Mouse (Mus musculus) 3T3-L1 (cell line): Measurements from ENCODE around the gene Lgals1.

ENCODE experiments used
- DNase-seq: peaks from one replicate; pipeline ENCODE4 v3.0.0-alpha.2; 2015; ENCODE audit warnings: low read depth, low spot score

Lgals1 gene

DNA sequence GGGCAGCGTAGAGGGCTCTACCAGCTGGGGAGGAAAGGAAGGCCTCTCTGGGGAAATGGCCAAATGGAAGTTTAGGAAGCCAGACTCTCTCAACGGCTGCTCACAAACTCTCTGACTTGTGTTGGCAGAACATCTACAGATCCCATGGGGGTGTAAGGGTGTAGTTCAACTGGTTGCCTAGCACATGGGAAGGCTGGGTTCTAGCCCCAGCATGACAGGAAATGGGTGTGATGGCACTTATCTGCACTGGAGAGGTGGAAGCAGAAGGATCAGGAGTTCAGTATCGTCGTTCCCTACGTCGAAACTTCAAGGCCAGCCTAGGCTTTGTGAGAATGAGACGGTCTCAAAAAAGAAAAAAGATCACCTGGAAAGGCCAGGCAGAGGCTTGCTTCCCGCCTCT lies 17.5 kb upstream of the Lgals1 start:
- no peak for DNase-seq

DNA sequence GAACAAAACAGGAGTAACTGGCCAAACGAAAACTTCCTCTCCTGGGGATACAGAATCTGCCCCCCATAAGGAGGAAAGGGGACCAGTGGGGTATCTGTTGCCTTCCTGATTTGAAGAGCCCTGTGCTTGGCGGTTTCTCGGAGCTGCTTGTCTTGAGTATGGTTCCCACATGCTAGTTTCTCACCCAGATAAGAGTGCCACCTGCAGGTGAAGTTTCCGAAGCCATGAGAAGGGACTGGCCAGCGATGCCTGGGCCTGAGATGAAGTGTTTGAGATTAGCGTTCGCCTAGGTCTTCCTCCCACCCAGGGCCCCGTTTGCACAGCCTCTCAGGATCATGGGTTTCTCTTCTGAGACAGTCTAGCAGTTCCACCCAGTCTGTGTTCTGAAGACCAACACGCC lies 14.5 kb upstream of the Lgals1 start:
- peak; percentile 63 for DNase-seq

DNA sequence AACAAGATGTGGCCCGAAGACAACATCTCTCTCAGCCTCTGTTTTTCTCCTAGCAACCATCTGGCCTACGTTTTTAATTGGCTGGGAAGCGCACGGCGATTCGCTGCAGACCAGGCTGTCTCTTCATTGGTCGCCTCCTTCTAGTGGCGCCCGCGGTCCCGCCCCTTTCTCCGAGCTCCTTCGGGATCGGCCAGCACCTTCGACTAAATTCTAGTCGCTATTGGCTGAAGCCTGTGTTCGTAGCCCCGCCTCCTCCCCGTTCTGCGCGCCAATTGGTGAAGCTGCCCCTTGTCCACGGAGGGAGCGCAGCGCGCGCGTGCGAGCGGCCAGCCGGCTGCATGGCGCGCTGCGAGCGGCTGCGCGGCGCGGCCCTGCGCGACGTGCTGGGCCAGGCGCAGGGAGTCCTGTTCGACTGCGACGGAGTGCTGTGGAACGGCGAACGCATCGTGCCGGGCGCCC lies 12.9 kb upstream of the Lgals1 start, which contains the start of gene Pdxp:
Pdxp (plus strand) TSS at position 288 of the 459 bp plus-strand sequence.
- peak; percentile 99 for DNase-seq

DNA sequence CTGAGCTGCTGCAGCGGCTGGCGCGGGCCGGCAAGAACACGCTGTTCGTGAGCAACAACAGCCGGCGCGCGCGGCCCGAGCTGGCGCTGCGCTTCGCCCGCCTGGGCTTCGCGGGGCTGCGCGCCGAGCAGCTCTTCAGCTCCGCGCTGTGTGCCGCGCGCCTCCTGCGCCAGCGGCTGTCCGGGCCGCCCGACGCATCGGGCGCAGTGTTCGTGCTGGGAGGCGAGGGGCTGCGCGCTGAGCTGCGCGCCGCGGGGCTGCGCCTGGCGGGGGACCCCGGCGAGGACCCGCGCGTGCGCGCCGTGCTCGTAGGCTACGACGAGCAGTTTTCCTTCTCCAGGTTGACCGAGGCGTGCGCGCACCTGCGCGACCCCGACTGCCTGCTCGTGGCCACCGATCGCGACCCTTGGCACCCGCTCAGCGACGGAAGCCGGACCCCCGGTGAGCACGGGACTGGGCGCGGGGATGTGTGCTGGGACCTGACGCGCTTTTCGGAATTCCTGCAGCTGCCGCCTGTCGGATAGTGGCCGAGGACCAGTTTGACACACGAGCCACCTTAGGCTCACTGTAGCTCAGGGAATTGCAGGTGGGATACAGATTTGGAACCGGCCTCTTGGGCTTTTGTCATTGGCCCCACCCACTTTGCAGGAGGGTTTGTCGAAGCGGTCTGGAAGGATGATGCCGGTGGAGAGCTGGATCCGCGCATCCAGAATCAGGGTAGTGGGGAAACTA lies 12.3 kb upstream of the Lgals1 start:
- DNase-seq = peak; percentile 30

DNA sequence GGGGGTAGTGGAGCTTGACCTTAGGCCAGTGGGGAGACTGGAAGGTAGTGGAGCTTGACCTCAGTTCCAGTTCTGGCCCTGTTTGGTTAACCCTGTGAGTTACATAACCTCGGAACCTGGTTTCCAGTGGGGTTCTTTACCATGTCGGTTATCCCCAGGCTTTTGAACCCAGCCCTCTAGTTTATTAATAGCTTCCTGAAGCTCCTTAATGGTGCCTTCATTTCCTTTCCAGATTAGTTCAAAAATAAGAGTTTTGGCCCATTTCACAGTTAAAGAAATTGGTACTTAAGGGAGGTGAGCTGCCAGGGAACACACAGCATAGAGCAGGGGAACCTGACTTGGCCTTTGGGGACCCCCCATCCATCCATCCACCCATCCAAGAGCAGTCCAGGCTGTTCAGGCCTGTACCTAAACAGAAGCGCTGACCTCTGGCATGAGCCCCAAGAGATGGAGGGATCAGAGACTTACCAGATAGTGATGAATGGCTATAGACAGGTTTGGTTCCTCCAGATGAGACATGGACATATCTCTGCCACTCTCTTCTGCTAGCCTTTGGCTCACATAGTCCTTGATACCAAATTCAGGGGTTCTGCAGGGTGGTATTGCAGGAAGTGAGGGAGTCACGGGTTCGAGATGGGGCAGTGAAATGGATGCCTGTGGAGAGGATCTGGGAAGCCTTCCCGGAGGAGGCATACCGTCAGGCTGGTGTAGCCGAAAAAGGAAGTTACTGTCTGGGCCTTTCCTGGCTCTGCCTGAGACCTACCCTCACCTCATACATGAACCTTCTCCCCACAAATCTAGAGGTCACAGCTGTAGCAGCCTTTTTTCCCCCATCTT lies 11.5 kb upstream of the Lgals1 start:
- no peak for DNase-seq

DNA sequence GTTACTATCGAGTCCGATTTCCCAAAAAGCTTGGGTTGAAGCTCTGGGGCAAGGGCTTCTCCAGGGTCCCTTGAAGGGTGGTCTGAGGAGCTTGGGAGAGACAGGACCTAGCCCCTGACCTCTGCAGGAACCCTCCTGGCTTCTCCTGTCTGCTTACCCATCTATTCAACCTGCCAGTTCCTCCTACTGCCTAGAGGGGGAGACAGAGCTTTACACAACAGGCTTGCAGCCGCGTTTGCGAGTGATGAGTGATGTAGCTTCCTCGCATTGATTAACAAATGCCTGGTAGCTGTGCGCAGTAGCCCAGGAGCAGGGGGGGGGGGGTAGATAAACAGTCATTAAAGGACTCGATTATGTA lies 10.9 kb upstream of the Lgals1 start:
- peak; percentile 87 for DNase-seq

DNA sequence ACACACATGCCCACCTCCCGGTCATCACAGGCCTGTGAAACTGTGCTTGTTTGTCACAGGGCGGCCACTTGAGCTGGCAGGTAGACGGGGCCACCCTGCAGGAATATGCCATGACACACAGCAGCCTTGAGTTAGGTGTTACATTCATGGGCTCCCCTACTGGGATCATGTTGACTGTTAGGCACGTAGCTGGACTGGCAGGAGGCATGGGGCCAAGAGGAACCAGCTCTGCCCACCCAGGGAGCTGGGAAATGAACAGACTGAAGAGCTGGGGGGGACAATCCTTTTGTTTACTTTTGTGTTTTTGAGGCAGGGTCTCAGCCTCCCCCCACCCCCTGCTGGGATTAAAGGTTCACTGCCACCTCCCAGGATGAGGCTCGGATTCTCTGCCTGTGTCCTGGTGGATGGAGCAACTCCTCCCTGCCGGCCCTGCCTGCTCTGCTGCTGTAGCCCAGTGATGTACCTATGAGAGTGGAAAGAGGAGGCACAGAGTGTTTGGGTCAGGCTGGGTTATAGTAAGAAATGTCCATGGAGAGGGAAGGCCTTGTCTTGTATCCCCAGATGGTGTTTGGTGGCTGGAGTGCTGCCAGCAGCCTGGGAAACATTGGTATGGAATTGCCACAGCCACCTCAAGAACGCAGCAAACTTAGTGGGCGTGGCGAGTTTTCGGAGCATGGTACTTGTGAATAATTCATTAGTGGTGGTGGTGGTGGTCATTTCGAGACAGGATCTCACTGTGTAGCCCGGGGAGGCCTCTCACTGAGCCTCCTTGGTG lies 10.3 kb upstream of the Lgals1 start:
- peak; percentile 27 for DNase-seq

DNA sequence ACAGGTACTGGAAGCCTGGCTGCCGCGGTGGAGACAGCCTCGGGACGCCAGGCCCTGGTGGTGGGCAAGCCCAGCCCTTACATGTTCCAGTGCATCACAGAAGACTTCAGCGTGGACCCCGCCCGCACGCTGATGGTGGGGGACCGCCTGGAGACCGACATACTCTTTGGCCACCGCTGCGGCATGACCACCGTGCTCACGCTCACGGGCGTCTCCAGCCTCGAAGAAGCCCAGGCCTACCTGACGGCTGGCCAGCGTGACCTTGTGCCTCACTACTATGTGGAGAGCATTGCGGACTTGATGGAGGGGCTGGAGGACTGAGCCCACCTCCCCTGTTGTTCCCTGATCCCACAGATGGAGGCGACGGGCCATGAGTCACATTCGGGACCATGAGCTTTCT lies 8.4 kb upstream of the Lgals1 start:
- DNase-seq = no peak

DNA sequence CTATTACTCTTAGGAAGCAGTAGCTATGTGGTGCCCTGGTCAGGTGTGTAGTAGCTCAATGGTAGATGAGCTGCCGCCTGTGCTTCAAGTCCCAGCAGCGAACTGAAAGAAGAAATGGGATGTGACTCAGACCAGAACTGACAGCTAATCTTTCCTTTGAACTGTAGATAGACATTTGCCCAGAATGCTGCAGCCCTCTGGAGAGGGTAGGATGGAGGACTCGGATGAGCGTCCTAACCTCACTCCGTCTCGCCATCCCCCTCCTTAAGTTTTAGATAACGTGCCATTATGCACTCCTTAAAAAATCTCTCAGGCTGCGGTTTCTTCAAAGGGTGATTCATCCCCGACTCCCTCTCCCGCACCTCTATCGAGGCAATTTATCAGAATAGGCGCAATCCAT lies 6.6 kb upstream of the Lgals1 start:
- no peak for DNase-seq

DNA sequence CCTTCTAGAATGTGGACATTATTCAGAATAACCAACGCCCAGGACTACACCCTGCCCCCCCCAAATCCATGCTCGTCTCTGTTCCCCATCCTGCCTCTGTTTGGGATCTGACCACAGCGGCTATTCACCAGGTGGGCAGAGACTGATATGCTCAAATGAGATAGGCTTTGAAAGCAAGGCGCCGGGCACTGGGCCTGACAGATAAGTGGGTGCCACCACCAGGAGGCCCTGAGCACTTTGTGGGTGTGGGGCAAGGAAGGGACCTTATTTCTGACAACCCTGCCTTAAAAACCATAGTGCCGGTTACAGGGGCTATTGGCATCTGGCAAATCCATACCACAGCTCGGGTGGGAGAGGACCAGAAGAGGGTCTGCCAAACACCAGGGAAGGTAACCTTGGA lies 3.8 kb upstream of the Lgals1 start:
- no peak for DNase-seq

DNA sequence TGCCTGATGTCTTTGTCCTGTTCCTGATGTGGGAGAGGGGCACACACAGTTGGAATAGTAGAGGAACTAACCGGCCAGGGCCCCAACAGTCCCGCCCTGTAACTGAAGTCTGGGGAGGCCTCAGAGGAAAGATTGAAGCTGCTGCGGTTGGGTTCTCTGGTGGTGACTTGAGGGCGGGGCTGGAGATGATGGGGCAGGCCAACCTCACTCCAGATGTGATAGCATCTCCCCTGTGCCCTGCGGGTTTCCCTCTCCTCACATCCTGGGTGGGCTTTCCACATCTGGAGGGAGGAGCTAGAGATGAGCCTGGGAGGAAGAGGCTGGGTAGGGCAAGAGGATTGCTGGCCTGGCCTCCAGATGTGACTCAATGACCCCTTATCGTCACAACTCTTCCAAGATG lies 2.9 kb upstream of the Lgals1 start:
- no peak for DNase-seq

DNA sequence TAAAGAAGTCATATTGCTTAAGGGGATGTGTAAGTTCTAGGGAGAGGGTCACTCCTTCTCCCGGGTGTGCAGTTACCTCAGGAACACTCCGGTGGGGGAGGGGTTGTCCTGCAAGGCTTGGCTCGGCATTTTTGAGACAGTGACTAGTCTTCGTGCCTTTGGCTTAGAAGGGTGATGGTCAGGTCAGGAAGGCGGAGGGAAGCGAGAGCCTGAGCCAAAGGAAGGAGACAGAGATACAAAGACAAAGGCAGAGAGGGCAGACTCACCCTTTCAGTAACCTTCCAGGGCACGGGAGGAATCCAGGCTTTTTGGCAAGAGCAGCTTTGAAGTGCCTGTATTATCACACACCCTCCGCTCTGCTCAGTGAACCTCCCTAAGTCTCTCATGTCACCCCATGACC lies 1.4 kb upstream of the Lgals1 start:
- peak; percentile 66 for DNase-seq

DNA sequence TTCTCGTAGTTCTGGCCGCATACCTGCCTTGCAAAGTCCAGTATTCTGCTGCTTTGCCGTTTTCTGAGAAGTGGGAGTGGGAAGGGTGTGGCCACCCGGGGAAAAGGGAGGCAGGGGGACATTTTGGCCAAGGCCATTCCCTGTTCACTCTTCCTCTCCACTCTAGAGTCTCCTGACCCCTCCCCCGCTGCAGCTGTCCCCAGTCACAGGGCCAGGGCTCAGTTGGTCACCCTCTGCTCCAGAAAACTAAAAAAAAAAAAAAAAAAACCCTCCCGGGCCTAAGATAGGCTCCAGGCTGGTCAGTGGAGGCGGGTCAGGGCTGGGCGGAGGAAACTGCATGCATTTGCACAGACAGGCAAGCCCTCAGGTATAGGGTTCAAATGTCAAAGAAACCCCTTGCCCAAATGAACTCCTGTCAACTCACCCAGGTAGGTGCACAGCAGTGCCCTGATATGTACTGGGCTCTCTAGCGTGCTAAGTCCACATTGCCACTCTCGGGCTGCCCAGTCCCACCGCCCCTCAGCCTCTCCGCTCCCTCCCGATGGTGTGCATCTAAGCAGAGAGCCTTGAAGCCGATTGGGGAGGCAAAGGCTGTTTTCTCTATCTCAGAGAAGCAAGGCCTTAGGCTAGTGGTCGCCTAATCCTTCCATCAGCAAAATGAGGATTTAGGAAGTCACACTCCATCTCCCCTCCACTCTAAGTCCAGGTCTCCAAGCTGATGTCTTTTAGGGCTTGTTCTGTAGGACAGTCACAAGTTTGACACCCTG lies 679 bp downstream of the Lgals1 start:
- peak; percentile 40 for DNase-seq

DNA sequence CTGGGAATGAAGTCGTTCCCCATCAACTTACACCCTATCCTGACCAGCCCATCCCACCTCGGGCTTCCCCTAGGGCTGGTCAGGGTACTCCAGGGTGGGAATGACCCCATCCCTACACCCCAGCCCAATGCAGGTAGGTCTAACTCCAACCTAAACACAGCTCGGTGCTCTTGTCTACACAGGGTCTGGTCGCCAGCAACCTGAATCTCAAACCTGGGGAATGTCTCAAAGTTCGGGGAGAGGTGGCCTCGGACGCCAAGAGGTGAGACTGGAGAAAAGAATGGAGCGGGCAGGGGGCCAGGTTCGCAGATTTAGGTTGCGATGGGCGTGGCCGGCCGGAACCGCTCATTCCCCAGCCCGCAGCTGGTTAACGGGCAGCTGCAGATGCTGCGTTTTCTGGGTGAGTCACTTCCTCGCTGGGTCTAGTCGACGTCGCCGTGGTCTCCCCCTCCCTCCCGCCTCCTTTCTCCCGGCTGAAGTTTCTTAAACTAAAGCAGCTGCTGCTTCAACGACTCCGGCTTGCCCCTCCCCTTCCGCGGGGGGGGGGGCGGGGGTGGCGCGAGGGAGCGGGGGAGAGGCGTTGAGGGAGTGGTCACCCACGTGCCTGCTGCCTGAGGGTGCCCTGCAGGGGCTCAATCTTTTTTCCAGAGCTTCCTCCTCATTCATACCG lies 1.4 kb downstream of the Lgals1 start:
- peak; percentile 97 for DNase-seq

DNA sequence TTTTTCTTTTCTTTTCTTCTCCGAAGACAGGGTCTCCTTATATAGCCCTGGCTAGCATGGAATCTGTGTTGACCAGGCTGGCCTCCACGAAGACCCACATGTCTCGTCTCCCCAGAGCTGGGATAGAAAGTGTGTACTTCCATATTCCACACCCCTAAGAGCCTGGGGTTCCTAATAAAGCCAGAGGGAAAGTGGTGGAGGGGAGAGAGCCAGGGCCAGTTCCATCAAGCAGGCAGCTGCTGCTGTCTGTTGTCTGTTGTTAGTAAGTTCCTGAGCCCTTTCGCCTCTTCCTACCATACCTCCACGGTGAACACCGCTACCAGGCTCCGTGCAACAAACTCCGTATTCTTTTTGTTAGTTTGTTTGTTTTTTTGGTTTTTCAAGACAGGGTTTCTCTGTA lies 2.0 kb downstream of the Lgals1 start:
- DNase-seq = no peak

DNA sequence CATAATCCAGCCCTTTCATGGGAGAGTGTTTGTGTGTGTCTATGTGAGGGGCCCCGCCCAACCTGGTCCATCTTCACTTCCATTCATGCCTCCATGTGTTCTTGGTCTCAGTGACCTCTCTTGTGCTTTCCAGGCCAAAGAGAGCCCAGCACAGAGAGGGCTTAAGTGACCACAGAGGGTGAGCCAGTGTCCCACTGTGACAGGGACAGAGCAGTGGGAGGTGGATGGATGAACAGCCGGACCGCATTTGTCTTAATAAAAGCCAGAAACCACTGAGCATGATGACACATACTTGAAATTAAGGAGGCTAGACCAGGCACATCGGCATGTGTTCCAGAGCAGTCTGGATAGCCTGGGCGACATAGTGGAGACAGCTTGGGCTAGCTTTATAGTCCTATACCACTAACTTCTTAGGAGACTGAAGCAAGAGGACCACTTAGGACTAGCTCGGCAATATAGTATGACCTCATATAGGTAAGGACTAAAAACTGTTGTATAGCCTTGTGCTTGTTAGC lies 3.7 kb downstream of the Lgals1 start:
- peak; percentile 61 for DNase-seq

DNA sequence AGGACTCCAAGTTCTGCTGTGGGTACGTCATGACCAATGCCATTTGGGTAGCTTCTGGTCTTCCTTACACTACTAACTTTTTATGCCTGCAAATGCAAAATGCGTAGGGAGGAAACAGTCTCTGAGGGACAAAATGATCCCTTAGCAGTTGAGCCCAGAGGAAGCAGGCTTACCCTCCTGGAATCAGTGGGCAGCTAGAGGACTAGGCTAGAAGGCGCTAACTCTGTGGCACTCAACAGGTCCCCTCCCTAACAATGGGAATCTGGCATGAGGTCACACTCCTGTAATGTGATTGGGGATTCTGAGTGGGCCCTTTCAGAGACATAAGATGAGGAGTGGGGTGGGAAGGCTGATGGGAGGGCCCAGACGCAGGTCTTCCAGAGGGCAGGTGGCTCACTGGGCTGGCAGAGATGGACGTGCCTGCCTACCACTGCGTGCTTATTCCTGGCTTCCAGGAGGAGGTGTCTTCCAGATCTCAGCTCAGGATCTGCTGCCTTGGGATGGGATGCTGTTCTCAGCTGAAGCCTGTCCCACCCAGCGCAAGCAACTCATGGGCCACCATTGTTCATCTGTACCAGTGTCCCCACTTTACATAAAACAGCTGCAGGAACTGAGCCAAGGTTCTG lies 4.4 kb downstream of the Lgals1 start:
- peak; percentile 66 for DNase-seq

DNA sequence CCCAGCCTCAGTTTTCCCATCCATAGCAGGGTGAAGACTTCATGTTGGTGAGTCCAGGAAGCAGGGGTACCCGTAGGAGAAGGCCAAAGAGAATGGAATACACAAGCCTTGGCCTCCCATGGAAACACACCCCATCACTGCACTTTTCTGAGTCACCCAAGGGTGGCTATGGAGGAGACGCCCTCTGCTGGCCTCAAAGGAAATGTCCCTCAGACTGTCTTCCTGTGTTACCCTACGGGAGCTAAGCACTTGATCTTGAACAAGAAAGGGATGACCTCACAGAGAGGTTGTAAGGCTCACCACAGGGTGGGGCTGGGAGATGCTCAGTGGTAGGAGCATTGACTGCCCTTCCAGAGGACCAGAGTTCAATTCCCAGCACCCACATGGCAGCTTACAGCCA lies 5.1 kb downstream of the Lgals1 start:
- peak; percentile 92 for DNase-seq

DNA sequence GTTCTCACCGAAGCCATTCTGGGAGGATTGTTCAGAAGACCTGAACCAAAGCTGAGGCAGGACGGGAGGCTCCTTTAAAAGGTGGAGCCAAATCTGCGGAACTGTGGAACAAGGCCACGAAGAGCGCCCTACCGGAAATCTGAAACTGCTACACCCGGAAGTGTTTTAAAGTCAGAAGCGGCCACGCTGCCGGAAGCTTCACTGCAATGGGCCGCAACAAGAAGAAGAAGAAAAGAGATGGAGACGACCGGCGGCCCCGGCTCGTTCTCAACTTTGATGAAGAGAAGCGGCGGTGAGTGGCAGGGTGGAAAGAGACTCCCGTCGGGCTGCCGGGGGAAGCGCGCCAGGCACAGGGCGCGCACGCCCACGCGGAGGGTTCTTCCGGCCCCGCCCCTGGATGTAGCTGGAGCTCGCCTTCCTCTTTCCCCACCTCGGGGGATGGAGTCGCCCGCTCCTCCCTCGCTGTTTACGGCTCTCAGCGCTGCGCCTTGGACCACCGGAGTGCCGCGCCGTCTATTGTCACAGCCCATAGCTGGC lies 8.3 kb downstream of the Lgals1 start, which contains the start of gene Nol12:
Nol12 (plus strand) TSS at position 150 of the 537 bp plus-strand sequence.
- DNase-seq = peak; percentile 92

DNA sequence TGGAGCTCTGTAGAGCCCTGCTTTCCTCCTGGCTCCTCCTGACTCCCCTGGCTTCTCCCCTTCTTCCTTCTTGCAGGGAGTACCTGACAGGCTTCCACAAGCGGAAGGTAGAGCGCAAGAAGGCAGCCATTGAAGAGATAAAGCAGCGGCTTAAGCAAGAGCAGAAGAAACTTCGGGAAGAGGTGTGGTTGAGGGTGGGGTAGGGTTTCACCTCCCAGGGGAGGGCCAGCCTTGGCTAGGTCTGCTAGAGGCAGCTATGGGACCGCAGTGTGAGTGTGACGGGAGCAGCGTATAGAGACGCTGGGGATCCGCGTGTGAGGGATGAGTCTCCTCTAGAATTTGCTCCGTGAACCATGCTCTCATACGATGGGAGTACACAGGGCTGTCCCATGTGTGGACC lies 9.9 kb downstream of the Lgals1 start:
- DNase-seq = no peak
